Comparison of ENCODE assay signal across 11 mouse cellular contexts in the genomic region with DNA sequence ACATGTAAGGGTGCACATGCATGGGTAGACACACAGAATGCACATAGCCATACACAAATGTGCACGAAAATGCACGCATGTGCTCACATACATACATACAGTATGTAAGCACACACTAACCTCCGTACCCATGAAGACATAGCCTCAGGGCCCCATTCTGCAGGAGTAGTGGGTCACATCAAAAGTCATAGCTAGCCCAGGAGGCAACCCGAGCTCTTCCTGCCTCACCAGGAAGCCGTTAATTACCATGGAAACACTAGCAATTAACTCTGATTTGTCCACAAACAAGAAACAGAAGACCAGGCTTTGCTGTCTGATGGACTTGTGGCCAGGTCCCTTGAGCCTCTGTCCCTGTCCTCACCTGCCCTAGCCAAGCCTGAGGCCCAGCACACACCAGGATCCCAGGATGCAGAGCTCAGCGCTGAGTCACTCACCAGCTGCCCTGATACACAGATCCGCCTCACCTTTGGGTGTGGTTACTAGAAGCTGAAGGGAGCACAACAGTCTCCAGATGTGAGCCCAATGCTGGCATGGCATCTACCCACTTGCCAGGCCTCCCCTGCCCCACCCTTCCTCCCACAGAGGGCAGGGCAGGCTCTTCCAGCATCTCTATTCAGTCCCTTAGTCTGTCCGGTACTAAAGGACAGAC.
DNase-seq lines count a peak whose midpoint lies in the region; ATAC-seq and TF ChIP-seq lines count a peak whose summit lies in the region.
"Had no signal": no experiment of that assay in that cellular context is flagged by ENCODE, and none has a peak within 500 bp of the region (broad histone marks: within the 10 kb centered on the region; RNA-seq: fewer than 3 reads in every experiment).

No protein-coding gene starts in this region.

- 47% methylated on average over 8 of the region's 8 CpGs for WGBS in cerebellum, adult 2 months
- 65% methylated on average over 8 of the region's 8 CpGs for WGBS in liver, postnatal 0 days (ENCODE audit: insufficient replicate concordance)

- TF ChIP-seq CTCF in cerebellum, adult 2 months (IDR thresholded peaks at IDR 0.05; ENCODE audit: borderline replicate concordance, insufficient read depth, low read depth, low read length) = no peak
- no peak for TF ChIP-seq CTCF in liver, postnatal 0 days (IDR thresholded peaks at IDR 0.05; ENCODE audit: low read depth)

- peaks cover 41% of the 10 kb centered on the region for H3K4me1 ChIP-seq in cerebellum, adult 2 months (ENCODE audit: control insufficient read depth, insufficient read depth, low read length)
- peaks cover 14% of the 10 kb centered on the region for H3K4me1 ChIP-seq in liver, postnatal 0 days (ENCODE audit: insufficient read depth)

- no peaks in the 10 kb centered on the region for H3K9me3 ChIP-seq in liver, postnatal 0 days (ENCODE audit: low read length)
- H3K9me3 ChIP-seq: heart, embryonic 12.5 days had no signal

- no peaks in the 10 kb centered on the region for H3K36me3 ChIP-seq in liver, postnatal 0 days (replicated peaks; ENCODE audit: insufficient read depth, low read length)

- DNase-seq in cerebellum, adult 2 months = peak in 1 of 2 experiments; percentile 64
- DNase-seq in MN1 (ENCODE audit: low spot score) = peak; percentile 89
- DNase-seq in induced T-regulatory cell, adult 2 months (ENCODE audit: low read depth) = peak; percentile 73
- no peak for DNase-seq in liver, postnatal 0 days
- no peak for DNase-seq in thymus, postnatal 10 days (ENCODE audit: low spot score in 2 of 2)
- no peak for DNase-seq in adrenal gland, postnatal 4 days (ENCODE audit: low spot score in 2 of 2)
- DNase-seq in ovary, postnatal 10 days (ENCODE audit: low spot score) = no peak
- DNase-seq: kidney, adult 9 months; lung, postnatal 36 days had no signal

- H3K4me3 ChIP-seq in cerebellum, adult 2 months (replicated peaks; ENCODE audit: insufficient read depth, low read depth, low read length) = no peak overlapping the region
- no peak overlapping the region for H3K4me3 ChIP-seq in liver, postnatal 0 days (ENCODE audit: low read depth, low read length)
- H3K4me3 ChIP-seq: heart, embryonic 12.5 days had no signal

- no peak for TF ChIP-seq EP300 in liver, postnatal 0 days (IDR thresholded peaks at IDR 0.05; ENCODE audit: low read depth)

- no peaks in the 10 kb centered on the region for H3K27me3 ChIP-seq in cerebellum, adult 2 months (ENCODE audit: control insufficient read depth, insufficient read depth, low read length)
- no peaks in the 10 kb centered on the region for H3K27me3 ChIP-seq in liver, postnatal 0 days (ENCODE audit: insufficient read depth, low read length)
- H3K27me3 ChIP-seq: heart, embryonic 12.5 days had no signal

- TF ChIP-seq POLR2A in cerebellum, adult 2 months (IDR thresholded peaks at IDR 0.05; ENCODE audit: borderline replicate concordance, insufficient read depth, low read length) = no peak

- no peak for ATAC-seq in cerebellum, adult (ENCODE audit: insufficient number of reproducible peaks, low FRiP score, low TSS enrichment)
- peak; percentile 72 for ATAC-seq in liver, postnatal 0 days

- H3K9ac ChIP-seq in liver, postnatal 0 days (replicated peaks) = no peak overlapping the region
- H3K9ac ChIP-seq: heart, embryonic 12.5 days had no signal

- no peak overlapping the region for H3K4me2 ChIP-seq in liver, postnatal 0 days (ENCODE audit: low read depth, low read length)
- H3K4me2 ChIP-seq: heart, embryonic 12.5 days had no signal

- H3K27ac ChIP-seq in cerebellum, adult 2 months (ENCODE audit: insufficient read depth, low read length) = 0 out of 2 replicates have a peak overlapping the region, but pooled peaks have one; percentile 54
- H3K27ac ChIP-seq in liver, postnatal 0 days (ENCODE audit: low read depth) = no peak overlapping the region

Comparison
In these comparisons a context has a peak if more than half of its experiments do, and no peak if none do; other contexts are left out.
1. DNase-seq: peak in MN1 (single experiment) and induced T-regulatory cell, adult 2 months (single experiment); none in liver, postnatal 0 days (single experiment), thymus, postnatal 10 days (0 of 2), adrenal gland, postnatal 4 days (0 of 2) and ovary, postnatal 10 days (single experiment).